Mouse (Mus musculus): ENCODE data around the gene Gm8797. TPM values are rescaled to one million over a fixed set of nuclear protein-coding genes. Genes with fewer than 3 reads are reported as not detected.
A peak's percentile ranks its signal among the peaks of the same experiment; 100 is the strongest.

Gene Gm8797
- total RNA-seq (2014; fragmentation: Nextera tagmentation) (2.2 TPM in 1 of 2 replicates, not detected in the other), total RNA-seq (2017) (19.2 and 41.1 TPM in 2 replicates)

DNA sequence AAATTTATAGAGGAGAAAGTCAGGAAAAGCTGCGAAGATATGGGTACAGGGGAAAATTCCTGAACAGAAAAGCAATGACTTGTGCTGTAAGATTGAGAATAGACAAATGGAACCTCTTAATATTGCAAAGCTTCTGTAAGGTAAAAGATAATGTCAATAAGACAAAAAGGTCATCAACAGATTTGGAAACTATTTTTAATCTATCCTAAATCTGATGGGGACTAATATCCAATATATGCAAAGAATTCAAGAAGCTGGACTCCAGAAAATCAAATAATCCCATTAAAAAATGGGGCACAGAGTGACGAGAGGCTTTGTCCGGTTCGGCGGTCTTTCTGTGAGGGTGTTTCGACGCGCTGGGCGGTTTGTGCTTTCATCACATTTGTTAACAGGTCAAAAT is at the start of gene Gm8797:
TSS of gene Gm8797 (plus strand) at position 301 of the 400 bp plus-strand sequence.
- ATAC-seq (replicated peaks; ENCODE audit: poor library complexity, severe bottlenecking): 0 out of 2 replicates have a peak, but pooled peaks have one; percentile 42

DNA sequence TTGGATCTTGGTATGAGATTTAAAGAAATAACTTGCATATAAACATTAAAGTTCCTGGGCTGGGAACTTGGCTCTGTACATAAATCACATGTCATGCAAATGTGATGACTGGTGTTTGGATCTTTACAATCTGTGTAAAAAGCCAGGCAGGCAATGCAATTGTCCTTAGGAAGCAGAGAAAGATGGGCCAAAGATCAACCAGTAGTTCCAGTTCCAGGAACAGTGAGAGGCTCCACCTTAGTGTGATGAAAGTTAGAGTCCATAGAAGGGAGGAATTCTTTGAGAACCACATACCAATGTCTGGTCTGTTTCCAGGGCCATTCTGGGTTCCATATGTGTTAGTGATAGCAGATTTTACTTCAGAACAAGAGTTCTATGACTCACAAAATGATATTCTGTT is 36.1 kb upstream of the Gm8797 start:
- no peak for ATAC-seq (replicated peaks; ENCODE audit: poor library complexity, severe bottlenecking)

- no peak for ATAC-seq (replicated peaks; ENCODE audit: poor library complexity, severe bottlenecking)
These were observed 17.7 kb upstream of the Gm8797 start for GRCm38 (mm10) chr3:5732931-5733330.

GRCm38 (mm10) chr3:5754763-5755478 is 4.3 kb downstream of the Gm8797 start:
- ATAC-seq (replicated peaks; ENCODE audit: poor library complexity, severe bottlenecking): no peak

DNA sequence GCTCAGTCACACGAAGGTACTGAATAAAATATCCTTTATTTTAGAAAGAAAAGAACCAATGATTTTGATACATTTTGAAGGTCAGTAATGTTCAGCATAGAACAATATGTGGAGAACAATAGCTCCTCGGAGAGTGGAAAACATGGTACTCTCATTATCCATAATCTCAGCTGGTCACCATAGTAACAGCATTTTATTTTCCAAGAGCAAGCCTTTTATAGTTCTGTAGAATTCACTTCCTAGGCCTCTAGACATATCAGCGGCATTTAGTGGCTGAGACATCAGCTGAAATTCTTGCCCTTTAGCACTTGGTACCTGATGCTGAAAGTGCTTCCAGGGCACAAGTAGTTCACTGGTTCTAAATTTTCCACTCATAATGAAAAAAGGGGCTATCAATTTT is 15.7 kb downstream of the Gm8797 start:
- ATAC-seq (replicated peaks; ENCODE audit: poor library complexity, severe bottlenecking): no peak

- ATAC-seq (replicated peaks; ENCODE audit: poor library complexity, severe bottlenecking): no peak
These were observed 26.3 kb downstream of the Gm8797 start for GRCm38 (mm10) chr3:5776894-5777293.

Data from granulocyte monocyte progenitor cell, adult 5-6 weeks (primary cell).